Mouse (Mus musculus) CD8-positive naive resting alpha-beta T cell, adult 2 months (primary cell): ENCODE results near the gene Mast4.
A peak's percentile ranks its signal among the peaks of the same experiment; 100 is the strongest.

ENCODE experiments used
- DNase-seq, 2 experiments: peaks; one replicate each; pipeline ENCODE4 v3.0.0; 2022; ENCODE audit warnings: low read depth in 2 of 2, low spot score in 2 of 2

Gene Mast4

GRCm38 (mm10) chr13:102935788-102936187 is 398.5 kb downstream of the Mast4 start:
- DNase-seq, result no peak

- no peak for DNase-seq
Measured at GRCm38 (mm10) chr13:102933702-102934101, 400.6 kb downstream of the Mast4 start.

- no peak for DNase-seq
Measured at GRCm38 (mm10) chr13:102932434-102932833, 401.9 kb downstream of the Mast4 start.

- DNase-seq, result no peak
Measured at GRCm38 (mm10) chr13:102931951-102932350, 402.3 kb downstream of the Mast4 start.

GRCm38 (mm10) chr13:102925844-102926598 is 408.3 kb downstream of the Mast4 start:
- DNase-seq, result no peak

- no peak for DNase-seq
Measured at GRCm38 (mm10) chr13:102919741-102920140, 414.6 kb downstream of the Mast4 start.

GRCm38 (mm10) chr13:102918616-102919015 is 415.7 kb downstream of the Mast4 start:
- DNase-seq, result no peak

- DNase-seq, result no peak
Measured at GRCm38 (mm10) chr13:102915341-102915740, 419.0 kb downstream of the Mast4 start.

- no peak for DNase-seq
Measured at GRCm38 (mm10) chr13:102914800-102915199, 419.5 kb downstream of the Mast4 start.

GRCm38 (mm10) chr13:102913919-102914318 is 420.4 kb downstream of the Mast4 start:
- DNase-seq, result no peak

GRCm38 (mm10) chr13:102912867-102913266 is 421.4 kb downstream of the Mast4 start:
- DNase-seq, result no peak

GRCm38 (mm10) chr13:102909654-102910418 is 424.5 kb downstream of the Mast4 start:
- no peak for DNase-seq

GRCm38 (mm10) chr13:102906661-102907009 is 427.7 kb downstream of the Mast4 start:
- no peak for DNase-seq

GRCm38 (mm10) chr13:102906004-102906660 is 428.2 kb downstream of the Mast4 start:
- DNase-seq, result peak; percentile 59 to 72

- DNase-seq, result no peak
Measured at GRCm38 (mm10) chr13:102905361-102905950, 428.8 kb downstream of the Mast4 start.

GRCm38 (mm10) chr13:102903689-102904088 is 430.6 kb downstream of the Mast4 start:
- DNase-seq, result no peak

- DNase-seq, result no peak
Measured at GRCm38 (mm10) chr13:102902123-102902522, 432.2 kb downstream of the Mast4 start.

GRCm38 (mm10) chr13:102900531-102900930 is 433.8 kb downstream of the Mast4 start:
- DNase-seq, result no peak

GRCm38 (mm10) chr13:102900083-102900420 is 434.2 kb downstream of the Mast4 start:
- no peak for DNase-seq

- no peak for DNase-seq
Measured at GRCm38 (mm10) chr13:102899253-102900082, 434.8 kb downstream of the Mast4 start.
